Mouse (Mus musculus) CH12.LX (cell line): ENCODE results near the gene Rcan1.

Experiments
- CTCF ChIP-seq, 2 experiments: IDR thresholded peaks in 1 of 2; conservative IDR thresholded peaks in 1 of 2; 2 replicates each; pipeline ENCODE4 v1.5.1; 2011 to 2012; ENCODE audit warnings: low read depth in 2 of 2, low read length in 2 of 2, improper control_type of control experiment in 1 of 2, inconsistent platforms in 1 of 2, mild to moderate bottlenecking in 1 of 2, moderate library complexity in 1 of 2
- EP300 ChIP-seq: IDR thresholded peaks from 2 replicates; pipeline ENCODE4 v1.6.1; 2011; ENCODE audit warnings: low read length, improper control_type of control experiment
- PAX5 ChIP-seq: IDR thresholded peaks from 2 replicates; pipeline ENCODE4 v1.6.1; 2012; ENCODE audit warnings: low read length, inconsistent platforms, mixed read lengths
- POLR2A ChIP-seq: IDR thresholded peaks from 2 replicates; pipeline ENCODE4 v1.6.1; 2011; ENCODE audit warnings: low read depth, mild to moderate bottlenecking, improper control_type of control experiment, low read length
- SIN3A ChIP-seq: IDR thresholded peaks from 2 replicates; pipeline ENCODE4 v1.6.1; 2012; ENCODE audit warnings: low read length, improper control_type of control experiment, inconsistent platforms
- TCF12 ChIP-seq: IDR thresholded peaks from 2 replicates; pipeline ENCODE4 v1.6.1; 2014; ENCODE audit warnings: low read depth, mild to moderate bottlenecking, inconsistent platforms, low read length, improper control_type of control experiment
- USF2 ChIP-seq: conservative IDR thresholded peaks from 2 replicates; pipeline ENCODE4 v1.6.1; 2011; ENCODE audit warnings: low read depth, low read length, improper control_type of control experiment

GRCm38 (mm10) chr16:92433176-92433575 is 37.5 kb downstream of the Rcan1 start:
- TF ChIP-seq CTCF (conservative IDR thresholded peaks at IDR 0.05 in 1 of 2, IDR thresholded peaks at IDR 0.05 in 1 of 2; ENCODE audit: low read depth in 2 of 2, low read length in 2 of 2) (no peak), PAX5 (no peak), SIN3A (no peak), TCF12 (no peak), POLR2A (no peak), USF2 (no peak), EP300 (no peak)
